Mouse (Mus musculus) brain, embryonic 14.5 days (tissue): ENCODE measurements at regions not wholly inside any gene's neighbourhood (a gene's known extent, or its start where the extent isn't known, plus 50 kb on each side); places are given as distances from the start of the nearest gene placed in this dataset.

Source experiments
- DNase-seq: peaks from one replicate; pipeline ENCODE4 v3.0.0-alpha.2; 2011; ENCODE audit warnings: low read depth
- CTCF ChIP-seq: fragments of 200-500 bp; IDR thresholded peaks from 2 replicates; pipeline ENCODE4 v1.5.1; 2012; ENCODE audit warnings: inconsistent platforms, mild to moderate bottlenecking, moderate library complexity, borderline replicate concordance; ENCODE audit not compliant: insufficient read depth, insufficient read length; ENCODE audit errors: extremely low read depth
- POLR2A ChIP-seq: fragments of 200-500 bp; IDR thresholded peaks from 2 replicates; pipeline ENCODE4 v1.6.1; 2012; ENCODE audit warnings: mild to moderate bottlenecking, inconsistent platforms, borderline replicate concordance; ENCODE audit not compliant: poor library complexity, insufficient read depth, insufficient read length, severe bottlenecking; ENCODE audit errors: extremely low read depth

GRCm38 (mm10) chr3:49096118-49096517 lies 661.0 kb downstream of the Pcdh18 start:
- no peak for TF ChIP-seq CTCF
- no peak for TF ChIP-seq POLR2A
- DNase-seq: peak; percentile 51

- peak; percentile 81; the same call in 1 of the 2 replicates for TF ChIP-seq CTCF
- TF ChIP-seq POLR2A: no peak
- DNase-seq: peak; percentile 90
Measured at GRCm38 (mm10) chr3:49093818-49094680, 663.1 kb downstream of the Pcdh18 start.

GRCm38 (mm10) chr3:49068801-49069200 lies 688.3 kb downstream of the Pcdh18 start:
- DNase-seq: no peak
- no peak for TF ChIP-seq POLR2A
- no peak for TF ChIP-seq CTCF

GRCm38 (mm10) chr3:49062081-49062480 lies 695.0 kb downstream of the Pcdh18 start:
- no peak for DNase-seq
- no peak for TF ChIP-seq POLR2A
- TF ChIP-seq CTCF: no peak

- no peak for TF ChIP-seq POLR2A
- no peak for TF ChIP-seq CTCF
- peak; percentile 95 for DNase-seq
Measured at GRCm38 (mm10) chr3:49032981-49033380, 724.1 kb downstream of the Pcdh18 start.

- TF ChIP-seq CTCF (no peak), POLR2A (no peak)
- DNase-seq: peak; percentile 88
Measured at GRCm38 (mm10) chr3:49009211-49009967, 747.7 kb downstream of the Pcdh18 start.
